Mouse (Mus musculus) kidney, postnatal 0 days (tissue): ENCODE measurements around the gene Rsrc2. TPM values are rescaled to one million over a fixed set of nuclear protein-coding genes. Genes with fewer than 3 reads are reported as not detected.
"Not testable (repeated sequence)": the region's sequence is repeated elsewhere in the genome, so short reads cannot be mapped to it uniquely, and the experiment has no call there.

ENCODE experiments used
- ATAC-seq: fragments of 200-750 bp; cut with Nextera tagmentation; replicated peaks from 2 replicates; pipeline ENCODE4 v1.8.0; 2017; ENCODE audit warnings: low read depth, moderate number of reproducible peaks, moderate TSS enrichment, moderate library complexity; ENCODE audit not compliant: low FRiP score
- DNase-seq: peaks from one replicate; pipeline ENCODE4 v3.0.0-alpha.2; 2016; ENCODE audit warnings: low spot score
- H3K27ac ChIP-seq: fragments of 300-500 bp; sonication (generic); 2 replicates; pipeline ENCODE4 v1.5.1; 2014; ENCODE audit warnings: mild to moderate bottlenecking
- H3K27me3 ChIP-seq: fragments of 300-500 bp; sonication (generic); 2 replicates; pipeline ENCODE4 v1.6.1; 2014; ENCODE audit warnings: low read length, mixed read lengths; ENCODE audit not compliant: insufficient read depth
- H3K36me3 ChIP-seq: fragments of 300-500 bp; sonication (generic); 2 replicates; pipeline ENCODE4 v1.6.1; 2014; ENCODE audit warnings: low read length, mixed read lengths; ENCODE audit not compliant: insufficient read depth
- H3K4me1 ChIP-seq: fragments of 300-500 bp; sonication (generic); replicated peaks from 2 replicates; pipeline ENCODE4 v1.6.1; 2014; ENCODE audit warnings: antibody characterized with exemption, low read length, mixed read lengths; ENCODE audit not compliant: insufficient read depth
- H3K4me2 ChIP-seq: fragments of 300-500 bp; sonication (generic); 2 replicates; pipeline ENCODE4 v1.6.1; 2014; ENCODE audit warnings: mild to moderate bottlenecking, low read length, moderate library complexity, mixed read lengths
- H3K4me3 ChIP-seq: fragments of 300-500 bp; sonication (generic); replicated peaks from 2 replicates; pipeline ENCODE4 v1.5.1; 2014; ENCODE audit warnings: low read depth, low read length
- H3K9ac ChIP-seq: fragments of 300-500 bp; sonication (generic); 2 replicates; pipeline ENCODE4 v1.6.1; 2014; ENCODE audit warnings: low read depth, low read length
- H3K9me3 ChIP-seq: fragments of 300-500 bp; sonication (generic); replicated peaks from 2 replicates; pipeline ENCODE4 v1.6.1; 2016; ENCODE audit warnings: low read length, inconsistent platforms, mixed read lengths
- CTCF ChIP-seq: IDR thresholded peaks from 2 replicates; pipeline ENCODE4 v1.5.1; 2016; ENCODE audit warnings: antibody characterized with exemption, low read depth, mild to moderate bottlenecking, moderate library complexity
- WGBS: fragments of 180-500 bp; shearing (Covaris S2); extraction: QIAGEN DNeasy Blood & Tissue Kit; methylation state at CpG from one replicate; pipeline ENCODE4 v1.1.7; 2014; 5-methylcytosine and 5-hydroxymethylcytosine counted together
- polyA plus RNA-seq: library from polyadenylated mRNA; unstranded; fragments of >200 nt; fragmentation: Nextera tagmentation; extraction: Ambion mirVana; gene quantifications from 2 replicates; pipeline ENCODE4 v1.2.1, GENCODE M21; 2015

The Rsrc2 gene
- polyA plus RNA-seq, 1 experiment from 2014 or later, result 117 TPM

DNA sequence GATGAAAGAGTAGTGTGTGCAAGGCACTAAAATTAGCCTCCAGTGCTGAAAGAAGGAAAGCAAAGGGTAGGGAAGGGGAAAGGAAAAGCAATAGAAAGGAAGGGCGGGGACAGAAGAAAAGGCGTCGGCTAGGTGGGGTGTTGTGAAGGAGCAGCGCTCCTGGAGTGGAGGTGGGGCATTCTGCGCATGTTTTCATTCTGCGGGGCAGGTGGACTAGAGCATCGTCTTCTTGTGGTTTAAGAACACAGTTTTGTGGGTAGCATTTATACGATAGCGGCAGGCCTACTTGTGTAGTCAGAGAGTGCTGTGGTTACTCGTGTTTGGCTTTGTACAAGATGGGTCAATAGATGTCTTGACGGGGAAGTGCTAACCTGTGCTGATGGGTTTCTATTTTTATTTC lies 16.3 kb upstream of the Rsrc2 start:
- DNase-seq (no peak), ATAC-seq (no peak)
- 0 out of 2 replicates have a peak, but pooled peaks cover 8% of the 10 kb centered on the region for H3K36me3 ChIP-seq
- H3K27ac ChIP-seq, result no peak overlapping the region
- H3K4me3 ChIP-seq, result no peak overlapping the region
- H3K9ac ChIP-seq, result no peak overlapping the region
- no peak for TF ChIP-seq CTCF
- no peak overlapping the region for H3K4me2 ChIP-seq
- WGBS, result 94% methylated on average over 11 of the region's 11 CpGs
- no peaks in the 10 kb centered on the region for H3K4me1 ChIP-seq
- H3K27me3 ChIP-seq, result no peaks in the 10 kb centered on the region
- no peaks in the 10 kb centered on the region for H3K9me3 ChIP-seq

DNA sequence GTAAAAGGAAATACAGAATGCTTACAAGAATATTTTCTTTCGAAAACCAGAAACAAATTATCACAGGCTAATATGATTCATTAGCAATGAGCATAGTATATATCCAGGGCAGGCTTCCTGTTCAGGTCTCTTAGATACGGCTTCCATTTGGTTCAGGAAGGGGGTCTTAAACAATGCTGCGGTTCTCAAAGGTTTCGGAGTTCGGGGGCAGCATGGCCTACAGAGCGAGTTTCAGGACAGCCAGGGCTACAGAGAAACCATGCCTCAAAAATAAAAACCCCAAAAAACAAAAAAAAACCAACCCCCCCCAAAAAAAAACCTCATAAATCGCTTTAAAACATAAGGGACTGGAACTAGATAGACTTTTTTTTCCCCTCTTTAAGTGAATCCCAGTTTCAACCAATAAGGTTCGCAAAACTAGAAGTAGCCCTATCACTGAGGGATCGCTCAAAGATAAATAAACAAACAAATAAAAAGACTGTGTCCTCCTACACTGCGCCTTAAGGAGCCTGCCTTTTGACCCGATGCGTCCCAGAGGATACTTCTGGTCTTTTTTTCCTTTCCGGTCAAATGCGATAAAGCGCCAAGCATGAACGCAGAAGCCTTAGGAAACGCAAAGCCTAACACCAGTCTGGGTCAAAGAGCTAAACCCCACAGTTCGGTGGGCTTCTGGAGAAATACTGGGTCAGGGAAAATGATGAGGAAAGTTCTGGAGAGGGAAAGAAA lies 712 bp downstream of the Rsrc2 start:
- peak overlapping the region; percentile 81 for H3K4me2 ChIP-seq
- peak overlapping the region; percentile 99 for H3K27ac ChIP-seq
- H3K9me3 ChIP-seq, result no peaks in the 10 kb centered on the region
- no peak for TF ChIP-seq CTCF
- H3K4me1 ChIP-seq, result peaks cover 12% of the 10 kb centered on the region
- no peaks in the 10 kb centered on the region for H3K27me3 ChIP-seq
- no peak for ATAC-seq
- peaks cover 12% of the 10 kb centered on the region for H3K36me3 ChIP-seq
- whole genome bisulfite sequencing, result under 1% methylated on average over 18 of the region's 18 CpGs
- peak overlapping the region; percentile 65 for H3K4me3 ChIP-seq
- DNase-seq, result peak; percentile 59
- H3K9ac ChIP-seq, result peak overlapping the region; percentile 88

DNA sequence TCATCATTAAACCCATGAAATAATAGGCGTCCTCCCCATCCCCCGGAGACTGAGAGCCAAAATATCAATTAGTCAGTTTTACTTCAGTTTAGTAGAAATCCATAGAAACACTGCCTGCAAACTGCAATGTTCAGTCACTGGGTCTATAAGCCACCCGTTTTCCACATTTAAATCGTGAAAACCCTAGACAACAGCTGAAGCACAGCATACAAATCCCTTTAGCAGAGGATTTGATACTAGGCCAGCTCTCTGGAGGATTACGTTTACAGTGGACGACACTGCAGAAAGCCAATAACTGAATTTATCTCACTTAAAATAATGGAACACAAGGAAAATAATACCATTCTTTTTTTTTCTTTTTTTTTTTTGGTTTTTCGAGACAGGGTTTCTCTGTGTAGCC lies 1.6 kb downstream of the Rsrc2 start:
- TF ChIP-seq CTCF, result no peak
- DNase-seq (no peak), ATAC-seq (no peak)
- peaks cover 12% of the 10 kb centered on the region for H3K4me1 ChIP-seq
- H3K27me3 ChIP-seq, result no peaks in the 10 kb centered on the region
- peaks cover 20% of the 10 kb centered on the region for H3K36me3 ChIP-seq
- no peaks in the 10 kb centered on the region for H3K9me3 ChIP-seq
- H3K9ac ChIP-seq, result peak overlapping the region; percentile 47
- peak overlapping the region; percentile 81 for H3K4me2 ChIP-seq
- no peak overlapping the region for H3K27ac ChIP-seq
- WGBS, result 8% methylated on average over 7 of the region's 7 CpGs
- H3K4me3 ChIP-seq, result peak overlapping the region; percentile 65

DNA sequence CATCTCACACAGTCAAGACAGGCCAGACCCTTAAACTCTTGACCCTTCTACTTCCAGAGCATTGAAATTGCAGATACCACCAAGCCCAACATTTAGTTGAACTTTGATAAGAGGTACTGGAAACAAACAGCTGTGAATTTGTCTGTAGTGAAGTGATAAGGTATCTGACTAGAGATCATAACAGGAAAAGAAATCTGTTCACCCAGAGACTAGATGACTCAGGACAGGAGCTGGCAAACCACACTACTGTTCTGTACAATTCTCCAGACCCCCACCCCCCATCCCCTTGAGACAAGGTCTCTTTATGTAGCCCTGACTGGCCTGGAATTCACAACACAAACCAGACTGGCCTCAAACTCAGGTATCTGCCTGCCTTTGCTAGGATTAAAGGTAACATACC lies 3.0 kb downstream of the Rsrc2 start:
- H3K4me2 ChIP-seq, result peak overlapping the region; percentile 81
- no peak for DNase-seq
- no peaks in the 10 kb centered on the region for H3K9me3 ChIP-seq
- H3K27me3 ChIP-seq, result no peaks in the 10 kb centered on the region
- H3K4me3 ChIP-seq, result no peak overlapping the region; the same call in 1 of the 2 replicates
- no peak for TF ChIP-seq CTCF
- no peak overlapping the region for H3K27ac ChIP-seq
- H3K4me1 ChIP-seq, result peaks cover 12% of the 10 kb centered on the region
- ATAC-seq, result no peak
- H3K36me3 ChIP-seq, result peaks cover 23% of the 10 kb centered on the region
- H3K9ac ChIP-seq, result no peak overlapping the region

DNA sequence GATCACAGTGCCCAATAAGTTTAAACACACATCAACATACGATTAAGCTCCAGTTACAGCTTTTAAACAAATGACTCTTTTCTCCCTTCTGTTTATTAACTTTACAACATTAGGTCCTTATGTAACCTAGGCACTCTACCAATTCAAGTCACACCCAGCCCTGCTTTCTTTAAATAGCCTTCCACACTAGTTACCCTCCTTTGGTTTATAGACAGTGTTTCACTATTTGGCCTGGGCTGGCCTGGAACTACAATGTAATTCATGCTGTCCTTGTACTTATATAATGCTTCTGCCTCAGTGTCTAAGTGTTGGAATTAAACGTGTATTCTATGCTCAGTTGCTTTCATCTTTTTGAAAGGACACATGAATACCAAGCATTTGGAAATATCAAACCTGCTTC lies 4.9 kb downstream of the Rsrc2 start:
- H3K36me3 ChIP-seq, result peaks cover 30% of the 10 kb centered on the region
- no peaks in the 10 kb centered on the region for H3K27me3 ChIP-seq
- 85% methylated on average over 2 of the region's 2 CpGs for WGBS
- DNase-seq, result no peak
- peaks cover 12% of the 10 kb centered on the region for H3K4me1 ChIP-seq
- no peaks in the 10 kb centered on the region for H3K9me3 ChIP-seq
- no peak overlapping the region for H3K4me3 ChIP-seq
- no peak overlapping the region for H3K9ac ChIP-seq
- H3K27ac ChIP-seq, result no peak overlapping the region
- no peak overlapping the region for H3K4me2 ChIP-seq
- TF ChIP-seq CTCF, result no peak
- ATAC-seq, result no peak

DNA sequence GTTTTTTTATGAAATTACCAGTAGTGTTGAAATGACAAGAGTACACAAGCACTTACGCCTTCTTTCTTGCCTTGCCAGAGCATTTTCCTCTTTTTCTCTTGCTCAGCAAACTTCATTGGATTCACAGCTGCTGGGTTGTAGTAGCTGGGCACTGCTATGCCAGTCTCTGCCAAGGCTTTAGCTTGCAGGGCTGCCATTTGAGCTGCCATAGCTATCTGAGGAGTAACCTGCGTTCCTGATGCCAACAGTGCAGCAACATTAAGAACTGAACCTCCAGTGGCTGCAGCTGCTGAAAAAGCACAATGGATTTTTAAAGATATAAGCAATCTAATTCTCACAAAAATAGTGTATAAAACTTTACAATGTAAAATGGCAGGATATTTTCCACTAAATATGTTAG lies 18.2 kb downstream of the Rsrc2 start:
- peaks cover 60% of the 10 kb centered on the region for H3K36me3 ChIP-seq
- TF ChIP-seq CTCF, result no peak
- H3K27me3 ChIP-seq, result no peaks in the 10 kb centered on the region
- no peak overlapping the region for H3K4me3 ChIP-seq
- no peak overlapping the region for H3K4me2 ChIP-seq
- ATAC-seq, result no peak
- DNase-seq, result no peak
- no peak overlapping the region for H3K27ac ChIP-seq
- no peak overlapping the region for H3K9ac ChIP-seq
- H3K4me1 ChIP-seq, result no peaks in the 10 kb centered on the region
- WGBS, result 95% methylated on average over 2 of the region's 2 CpGs
- no peaks in the 10 kb centered on the region for H3K9me3 ChIP-seq

DNA sequence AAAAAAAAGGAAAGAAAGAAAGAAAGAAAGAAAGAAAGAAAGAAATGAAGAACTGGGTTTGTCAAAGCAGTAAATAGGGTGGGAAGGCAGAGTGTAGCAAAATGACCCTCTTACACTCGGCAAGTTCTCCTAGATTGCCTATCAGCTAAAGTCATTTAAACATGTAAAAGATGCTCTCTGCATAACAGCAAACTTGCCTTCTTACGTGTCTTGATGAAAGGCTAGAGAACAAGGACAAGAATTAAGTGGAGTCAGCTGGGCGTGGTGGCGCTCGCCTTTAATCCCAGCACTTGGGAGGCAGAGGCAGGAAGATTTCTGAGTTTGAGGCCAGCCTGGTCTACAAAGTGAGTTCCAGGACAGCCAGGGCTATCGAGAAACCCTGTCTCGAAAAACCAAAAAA lies 25.4 kb downstream of the Rsrc2 start:
- H3K4me1 ChIP-seq, ATAC-seq, DNase-seq, H3K9me3 ChIP-seq, H3K27me3 ChIP-seq, H3K9ac ChIP-seq, H3K27ac ChIP-seq, H3K4me2 ChIP-seq, H3K4me3 ChIP-seq: not testable (repeated sequence)
- 90% methylated on average over 7 of the region's 7 CpGs for WGBS
- peaks cover 10% of the 10 kb centered on the region; the same call in 1 of the 2 replicates for H3K36me3 ChIP-seq
